Mouse (Mus musculus) right cerebral cortex, adult 18-20 months (tissue): ENCODE data around the gene Col2a1.

Source experiments
- DNase-seq: peaks from one replicate; pipeline ENCODE4 v3.0.0; 2022; ENCODE audit warnings: mixed read lengths

The Col2a1 gene

GRCm38 (mm10) chr15:98002113-98002990, 2.1 kb downstream of the Col2a1 start:
- DNase-seq: peak; percentile 37

- no peak for DNase-seq
Observed at GRCm38 (mm10) chr15:98001321-98002112, 3.0 kb downstream of the Col2a1 start.

- no peak for DNase-seq
Observed at GRCm38 (mm10) chr15:97999991-98000390, 4.5 kb downstream of the Col2a1 start.

GRCm38 (mm10) chr15:97999546-97999945, 4.9 kb downstream of the Col2a1 start:
- DNase-seq: no peak

GRCm38 (mm10) chr15:97996716-97997256, 7.7 kb downstream of the Col2a1 start:
- DNase-seq: peak; percentile 17

GRCm38 (mm10) chr15:97992712-97993286, 11.7 kb downstream of the Col2a1 start:
- DNase-seq: peak; percentile 83

- DNase-seq: no peak
Observed at GRCm38 (mm10) chr15:97992027-97992711, 12.3 kb downstream of the Col2a1 start.

- no peak for DNase-seq
Observed at GRCm38 (mm10) chr15:97991285-97991895, 13.1 kb downstream of the Col2a1 start.

GRCm38 (mm10) chr15:97990721-97991120, 13.8 kb downstream of the Col2a1 start:
- DNase-seq: no peak

- no peak for DNase-seq
Observed at GRCm38 (mm10) chr15:97990124-97990523, 14.4 kb downstream of the Col2a1 start.

GRCm38 (mm10) chr15:97989544-97989943, 15.0 kb downstream of the Col2a1 start:
- no peak for DNase-seq

GRCm38 (mm10) chr15:97981560-97981959, 22.9 kb downstream of the Col2a1 start:
- DNase-seq: no peak

GRCm38 (mm10) chr15:97973248-97974005, 31.1 kb downstream of the Col2a1 start:
- DNase-seq: no peak

GRCm38 (mm10) chr15:97972580-97972979, 31.9 kb downstream of the Col2a1 start:
- DNase-seq: no peak

GRCm38 (mm10) chr15:97970299-97970698, 34.2 kb downstream of the Col2a1 start:
- peak; percentile 44 for DNase-seq

- no peak for DNase-seq
Observed at GRCm38 (mm10) chr15:97965311-97966045, 39.0 kb downstream of the Col2a1 start.

- DNase-seq: no peak
Observed at GRCm38 (mm10) chr15:97964836-97965187, 39.7 kb downstream of the Col2a1 start.

GRCm38 (mm10) chr15:97963989-97964835, 40.3 kb downstream of the Col2a1 start, which contains the start of gene Tmem106c:
Gene Tmem106c (plus strand): TSS chr15:97964200.
- DNase-seq: peak; percentile 92

GRCm38 (mm10) chr15:97963329-97963988, 41.0 kb downstream of the Col2a1 start:
- no peak for DNase-seq
